Mouse (Mus musculus) E14TG2a.4 (cell line): ENCODE data around the gene Tnip2.

Experiments
- CTCF ChIP-seq: conservative IDR thresholded peaks from 2 replicates; pipeline ENCODE4 v1.5.1; 2014; ENCODE audit warnings: low read length
- NANOG ChIP-seq: IDR thresholded peaks from 2 replicates; pipeline ENCODE4 v1.6.1; 2014; ENCODE audit warnings: borderline replicate concordance, low read length, mixed read lengths
- POU5F1 ChIP-seq: IDR thresholded peaks from 2 replicates; pipeline ENCODE4 v1.6.1; 2014; ENCODE audit warnings: low read length, borderline replicate concordance

DNA sequence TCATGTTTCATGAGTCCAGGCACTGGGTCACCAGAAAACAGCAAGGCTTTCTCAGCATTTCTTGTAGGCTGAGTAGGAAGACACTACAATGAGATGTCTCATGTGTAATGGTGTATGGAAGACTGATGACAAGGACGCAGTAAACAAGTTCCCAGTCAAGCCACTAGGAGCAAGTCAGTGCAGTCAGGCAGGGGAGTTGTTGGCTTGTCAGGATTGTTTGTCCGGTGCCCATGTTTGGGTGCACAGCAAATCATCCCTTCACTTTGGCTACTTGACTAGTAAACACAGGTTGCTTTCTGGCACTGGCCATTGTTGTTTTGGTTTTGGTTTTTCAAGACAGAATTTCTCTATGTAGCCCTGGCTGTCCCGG is 24.4 kb downstream of the Tnip2 start:
- TF ChIP-seq CTCF (no peak), NANOG (no peak), POU5F1 (no peak)
